Mouse (Mus musculus) kidney, embryonic 15.5 days (tissue): ENCODE results near the gene Kirrel3. TPM values are rescaled to one million over a fixed set of nuclear protein-coding genes. Genes with fewer than 3 reads are reported as not detected.

Experiments used
- ATAC-seq: fragments of 200-750 bp; cut with Nextera tagmentation; replicated peaks from 2 replicates; pipeline ENCODE4 v1.8.0; 2017; ENCODE audit warnings: moderate TSS enrichment; ENCODE audit not compliant: low FRiP score
- H3K27ac ChIP-seq: fragments of 300-500 bp; sonication (generic); 2 replicates; pipeline ENCODE4 v1.5.1; 2015; ENCODE audit warnings: mild to moderate bottlenecking, inconsistent platforms
- H3K27me3 ChIP-seq: fragments of 300-500 bp; sonication (generic); 2 replicates; pipeline ENCODE4 v1.6.1; 2015; ENCODE audit warnings: inconsistent platforms
- H3K36me3 ChIP-seq: fragments of 300-500 bp; sonication (generic); 2 replicates; pipeline ENCODE4 v1.6.1; 2015; ENCODE audit warnings: inconsistent platforms
- H3K4me1 ChIP-seq: fragments of 300-500 bp; sonication (generic); 2 replicates; pipeline ENCODE4 v1.6.1; 2015; ENCODE audit warnings: inconsistent platforms
- H3K4me2 ChIP-seq: fragments of 300-500 bp; sonication (generic); 2 replicates; pipeline ENCODE4 v1.6.1; 2015; ENCODE audit warnings: moderate library complexity, mild to moderate bottlenecking, inconsistent platforms
- H3K4me3 ChIP-seq: fragments of 300-500 bp; sonication (generic); replicated peaks from 2 replicates; pipeline ENCODE4 v1.5.1; 2015; ENCODE audit warnings: mild to moderate bottlenecking, inconsistent platforms
- H3K9ac ChIP-seq: fragments of 300-500 bp; sonication (generic); 2 replicates; pipeline ENCODE4 v1.6.1; 2015; ENCODE audit warnings: mild to moderate bottlenecking, inconsistent platforms
- H3K9me3 ChIP-seq: fragments of 300-500 bp; sonication (generic); replicated peaks from 2 replicates; pipeline ENCODE4 v1.6.1; 2016; ENCODE audit warnings: inconsistent platforms
- WGBS: fragments of 180-500 bp; shearing (Covaris S2); methylation state at CpG from one replicate; pipeline ENCODE4 v1.1.7; 2015; ENCODE audit warnings: mixed read lengths; 5-methylcytosine and 5-hydroxymethylcytosine counted together
- polyA plus RNA-seq: library from polyadenylated mRNA; unstranded; fragments of >200 nt; fragmentation: Nextera tagmentation; extraction: Ambion mirVana; gene quantifications from 2 replicates; pipeline ENCODE4 v1.2.1, GENCODE M21; 2015

Kirrel3 gene
- polyA plus RNA-seq, 1 experiment from 2014 or later: 3.4 TPM

DNA sequence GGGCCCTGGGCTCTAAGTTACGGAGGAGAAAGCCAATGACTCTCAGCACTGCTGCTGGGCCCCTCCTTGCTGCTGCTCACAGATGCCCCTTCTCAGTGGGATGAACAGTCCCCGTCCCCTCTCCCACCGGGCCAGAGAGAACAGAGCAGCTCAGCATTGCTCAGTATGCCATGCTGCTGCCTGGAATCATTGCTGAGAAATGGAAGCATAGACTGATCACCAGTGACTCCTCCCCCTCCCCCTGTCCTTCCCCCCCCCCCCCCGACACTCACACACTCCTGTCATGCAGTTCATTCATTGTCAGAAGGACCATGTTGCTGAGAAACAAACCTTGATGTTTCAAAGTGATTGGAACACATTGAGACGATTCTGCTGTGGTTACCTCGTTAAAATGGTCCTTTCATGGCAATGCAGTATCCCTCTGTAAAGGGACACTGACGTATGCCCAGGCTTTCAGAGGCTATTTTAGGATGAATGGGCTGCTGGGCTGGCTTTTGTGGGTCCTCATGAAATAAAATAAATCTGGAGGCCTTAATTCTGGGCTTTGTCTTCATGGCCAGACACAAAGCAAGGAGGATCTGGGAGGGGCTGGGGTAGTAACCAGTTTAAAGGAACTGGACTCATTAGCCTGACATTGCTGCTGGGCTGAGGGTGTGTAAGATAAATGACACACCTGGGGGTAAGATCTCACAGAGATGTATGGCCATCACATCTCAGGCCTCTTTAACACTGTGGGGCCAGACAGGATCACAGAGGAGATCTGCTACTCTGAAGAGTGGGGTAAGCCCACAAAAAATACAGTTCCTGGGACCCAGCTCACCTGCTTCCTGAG is 281.3 kb downstream of the Kirrel3 start:
- H3K4me1 ChIP-seq: no peaks in the 10 kb centered on the region
- 54% methylated on average over 7 of the region's 7 CpGs for WGBS

DNA sequence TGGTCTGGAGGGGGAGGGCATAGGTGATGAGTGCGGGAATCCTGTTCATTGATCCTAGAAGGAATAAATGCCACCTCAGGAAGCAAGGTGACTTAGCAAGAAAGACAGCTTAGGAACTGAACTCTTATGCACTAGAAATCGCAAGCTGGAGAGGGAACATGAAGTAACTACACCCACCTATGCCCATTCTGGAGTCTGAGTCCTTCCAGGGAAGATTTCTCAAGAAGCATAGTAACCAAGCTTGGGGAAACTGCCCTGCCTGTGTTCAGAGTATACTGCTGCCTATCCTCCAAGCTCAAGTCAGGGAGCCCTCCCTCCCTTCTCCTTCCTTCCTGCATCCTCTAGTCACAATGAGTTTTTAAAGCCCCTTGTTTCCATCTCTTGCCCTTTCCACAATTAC is 283.3 kb downstream of the Kirrel3 start:
- Histone ChIP-seq H3K9me3 (no peaks in the 10 kb centered on the region), H3K4me1 (no peaks in the 10 kb centered on the region), H3K36me3 (no peaks in the 10 kb centered on the region), H3K27ac (no peak overlapping the region), H3K9ac (no peak overlapping the region), H3K4me2 (no peak overlapping the region), H3K4me3 (no peak overlapping the region), H3K27me3 (no peaks in the 10 kb centered on the region)
- no peak for ATAC-seq
- WGBS: 96% methylated on average over 2 of the region's 2 CpGs

More for the DNA sequence above, 281.3 kb downstream of the Kirrel3 start:
- H3K9me3 ChIP-seq: no peaks in the 10 kb centered on the region
- H3K4me2 ChIP-seq: no peak overlapping the region
- no peak overlapping the region for H3K4me3 ChIP-seq
- no peaks in the 10 kb centered on the region for H3K27me3 ChIP-seq
- ATAC-seq: no peak
- no peak overlapping the region for H3K9ac ChIP-seq
- no peaks in the 10 kb centered on the region for H3K36me3 ChIP-seq
- no peak overlapping the region for H3K27ac ChIP-seq

- WGBS: 96% methylated on average over 4 of the region's 4 CpGs
- Histone ChIP-seq H3K9ac (no peak overlapping the region), H3K36me3 (no peaks in the 10 kb centered on the region)
Measured at GRCm38 (mm10) chr9:34770951-34771350, 285.3 kb downstream of the Kirrel3 start.

GRCm38 (mm10) chr9:34771401-34771800 is 285.7 kb downstream of the Kirrel3 start:
- no peak overlapping the region for H3K9ac ChIP-seq
- no peak overlapping the region for H3K4me2 ChIP-seq
- no peak for ATAC-seq
- H3K4me3 ChIP-seq: no peak overlapping the region
- H3K4me1 ChIP-seq: no peaks in the 10 kb centered on the region
- H3K9me3 ChIP-seq: no peaks in the 10 kb centered on the region
- H3K27ac ChIP-seq: no peak overlapping the region
- H3K36me3 ChIP-seq: no peaks in the 10 kb centered on the region
- no peaks in the 10 kb centered on the region for H3K27me3 ChIP-seq

More at GRCm38 (mm10) chr9:34770951-34771350, 285.3 kb downstream of the Kirrel3 start:
- Histone ChIP-seq H3K9me3 (no peaks in the 10 kb centered on the region), H3K27me3 (no peaks in the 10 kb centered on the region), H3K27ac (no peak overlapping the region), H3K4me3 (no peak overlapping the region), H3K4me1 (no peaks in the 10 kb centered on the region), H3K4me2 (no peak overlapping the region)
- ATAC-seq: no peak

GRCm38 (mm10) chr9:34772022-34772437 is 286.3 kb downstream of the Kirrel3 start:
- no peaks in the 10 kb centered on the region for H3K4me1 ChIP-seq
- no peaks in the 10 kb centered on the region for H3K36me3 ChIP-seq
- H3K9me3 ChIP-seq: no peaks in the 10 kb centered on the region
- no peak overlapping the region for H3K9ac ChIP-seq
- H3K4me2 ChIP-seq: no peak overlapping the region
- WGBS: 86% methylated on average over 9 of the region's 9 CpGs
- H3K27me3 ChIP-seq: no peaks in the 10 kb centered on the region
- H3K27ac ChIP-seq: no peak overlapping the region
- no peak overlapping the region for H3K4me3 ChIP-seq
- ATAC-seq: no peak

DNA sequence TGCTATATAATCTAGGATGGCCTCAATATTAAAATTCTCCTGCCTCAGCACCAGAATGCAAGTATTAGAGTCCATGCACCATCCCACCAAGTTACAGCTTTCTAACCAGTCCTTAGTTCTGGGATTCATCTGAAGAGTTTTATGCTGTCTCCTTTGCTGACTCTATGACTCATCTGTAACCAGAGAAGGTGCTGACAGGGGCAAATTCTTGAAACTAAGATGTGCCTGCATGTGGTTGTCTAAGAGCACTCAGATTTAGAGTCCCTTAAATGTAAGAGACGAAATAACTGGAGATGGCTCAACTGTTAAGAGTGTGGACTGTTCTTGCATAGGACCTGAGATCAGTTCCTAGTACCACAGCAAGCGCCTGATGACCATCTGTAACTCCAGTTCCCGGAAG is 295.7 kb downstream of the Kirrel3 start:
- ATAC-seq: no peak
- H3K9ac ChIP-seq: no peak overlapping the region
- H3K9me3 ChIP-seq: no peaks in the 10 kb centered on the region
- H3K27me3 ChIP-seq: no peaks in the 10 kb centered on the region
- H3K4me3 ChIP-seq: no peak overlapping the region
- H3K36me3 ChIP-seq: no peaks in the 10 kb centered on the region
- no peaks in the 10 kb centered on the region for H3K4me1 ChIP-seq
- no peak overlapping the region for H3K27ac ChIP-seq
- H3K4me2 ChIP-seq: no peak overlapping the region
- WGBS: 77% methylated on average over 3 of the region's 3 CpGs

DNA sequence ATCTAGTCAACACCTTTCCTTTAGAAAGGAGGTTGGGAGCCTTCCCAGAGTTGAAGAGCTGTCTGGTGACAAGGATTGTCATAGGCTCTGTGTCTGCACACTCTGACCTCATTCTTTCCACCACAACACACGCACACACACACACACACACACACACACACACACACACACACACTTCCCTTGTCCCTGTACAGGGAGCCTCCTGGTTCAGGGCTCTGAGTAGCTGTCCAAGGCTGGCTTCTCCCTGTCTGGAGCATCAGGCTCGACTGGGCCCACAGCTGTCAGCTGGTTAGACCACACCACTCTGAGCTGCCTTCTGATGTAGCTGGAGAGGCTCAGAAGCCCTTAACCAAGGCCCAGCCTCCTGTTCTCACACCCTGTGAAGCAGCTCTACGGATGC is 302.2 kb downstream of the Kirrel3 start:
- 60% methylated on average over 3 of the region's 3 CpGs for WGBS

GRCm38 (mm10) chr9:34795226-34795625 is 309.5 kb downstream of the Kirrel3 start:
- 25% methylated on average over 4 of the region's 4 CpGs for WGBS
- Histone ChIP-seq H3K4me1 (peaks cover 6% of the 10 kb centered on the region), H3K9ac (no peak overlapping the region), H3K9me3 (no peaks in the 10 kb centered on the region), H3K4me2 (no peak overlapping the region), H3K27ac (no peak overlapping the region), H3K4me3 (no peak overlapping the region), H3K27me3 (no peaks in the 10 kb centered on the region), H3K36me3 (no peaks in the 10 kb centered on the region)
- no peak for ATAC-seq

More for the DNA sequence above, 302.2 kb downstream of the Kirrel3 start:
- Histone ChIP-seq H3K4me2 (no peak overlapping the region), H3K36me3 (no peaks in the 10 kb centered on the region), H3K9me3 (no peaks in the 10 kb centered on the region), H3K27me3 (no peaks in the 10 kb centered on the region), H3K9ac (no peak overlapping the region), H3K27ac (no peak overlapping the region), H3K4me1 (no peaks in the 10 kb centered on the region), H3K4me3 (no peak overlapping the region)
- peak; percentile 43; the same call in 1 of the 2 replicates for ATAC-seq

DNA sequence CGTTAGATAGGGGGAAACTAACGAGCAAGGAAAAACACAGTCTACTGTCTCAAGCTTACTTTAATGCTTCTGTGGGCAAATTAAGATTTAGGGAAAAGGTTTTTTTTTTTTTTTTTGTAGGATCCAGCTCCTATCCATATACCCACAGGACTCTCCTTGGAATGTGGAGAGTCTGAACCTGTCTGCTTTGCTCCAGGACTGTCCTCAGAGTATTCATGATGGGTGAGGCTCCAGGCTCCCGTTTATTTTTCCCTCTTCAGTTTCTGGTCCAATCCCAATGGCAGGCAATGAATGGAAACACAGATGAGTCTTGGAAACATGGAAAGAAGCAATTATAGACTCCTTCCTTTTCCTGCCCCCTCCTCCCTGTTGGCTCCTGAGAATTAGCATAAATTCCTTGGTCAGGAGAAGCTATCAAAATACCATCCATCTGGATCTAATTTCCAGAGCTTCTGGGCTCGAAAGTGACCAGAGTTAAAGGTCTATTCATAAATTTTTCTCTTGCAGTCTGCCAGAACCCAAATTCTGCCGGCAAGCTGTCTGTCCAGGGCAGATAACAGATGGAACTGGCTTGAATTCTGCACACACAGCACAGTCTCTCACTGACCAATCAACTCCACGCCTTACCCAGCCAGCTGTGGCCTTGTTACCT is 312.1 kb downstream of the Kirrel3 start:
- Histone ChIP-seq H3K36me3 (no peaks in the 10 kb centered on the region), H3K4me1 (peaks cover 6% of the 10 kb centered on the region), H3K4me2 (no peak overlapping the region), H3K9ac (no peak overlapping the region), H3K4me3 (no peak overlapping the region), H3K27me3 (no peaks in the 10 kb centered on the region), H3K9me3 (no peaks in the 10 kb centered on the region), H3K27ac (no peak overlapping the region)
- 35% methylated on average over 6 of the region's 6 CpGs for WGBS
- peak; percentile 43; the same call in 1 of the 2 replicates for ATAC-seq

DNA sequence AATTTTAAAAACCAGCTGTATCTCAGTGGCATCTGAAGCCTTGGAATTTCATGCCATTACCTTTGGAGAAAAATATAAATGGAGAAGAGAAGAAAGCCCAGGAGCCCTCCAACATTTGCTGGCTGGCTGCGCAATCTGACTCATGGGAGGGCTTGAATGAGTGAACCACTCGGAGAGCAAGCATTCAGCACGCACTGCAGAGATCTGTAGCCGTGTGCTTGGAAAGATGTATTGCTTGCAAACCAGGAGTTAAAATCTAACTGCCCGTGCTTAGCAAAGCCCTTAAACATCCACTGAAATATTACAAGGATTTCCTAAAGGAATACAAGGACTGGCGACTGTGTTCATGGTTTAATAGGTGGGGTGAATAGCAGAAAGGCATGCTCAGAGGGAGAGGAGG is 316.0 kb downstream of the Kirrel3 start:
- 77% methylated on average over 6 of the region's 6 CpGs for WGBS
- Histone ChIP-seq H3K4me2 (no peak overlapping the region), H3K4me1 (peaks cover 6% of the 10 kb centered on the region), H3K9ac (no peak overlapping the region), H3K4me3 (no peak overlapping the region), H3K36me3 (no peaks in the 10 kb centered on the region), H3K27me3 (no peaks in the 10 kb centered on the region), H3K9me3 (no peaks in the 10 kb centered on the region), H3K27ac (no peak overlapping the region)
- ATAC-seq: no peak

DNA sequence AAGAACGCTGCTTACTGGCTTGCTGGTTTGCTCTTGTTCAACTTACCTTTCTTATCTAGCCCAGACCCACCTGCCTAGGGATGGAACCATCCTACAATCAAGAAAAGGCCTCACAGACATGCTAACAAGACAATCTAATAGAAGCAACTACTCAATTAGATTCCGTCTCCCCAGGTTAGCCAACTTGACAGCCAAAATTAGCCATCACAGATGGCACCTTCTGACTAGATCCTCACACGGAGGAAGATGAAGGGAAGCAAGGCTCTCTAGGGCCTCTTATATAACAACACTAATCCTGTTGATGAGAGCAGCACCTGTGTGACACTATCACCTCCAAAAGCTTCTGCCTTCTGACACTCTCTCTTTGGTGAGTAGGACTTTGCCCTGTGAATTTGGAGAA is 321.2 kb downstream of the Kirrel3 start:
- ATAC-seq: no peak
- 78% methylated on average over 3 of the region's 3 CpGs for WGBS
- Histone ChIP-seq H3K27me3 (no peaks in the 10 kb centered on the region), H3K27ac (no peak overlapping the region), H3K9ac (no peak overlapping the region), H3K4me3 (no peak overlapping the region), H3K4me2 (no peak overlapping the region), H3K36me3 (no peaks in the 10 kb centered on the region), H3K9me3 (no peaks in the 10 kb centered on the region), H3K4me1 (no peaks in the 10 kb centered on the region)

DNA sequence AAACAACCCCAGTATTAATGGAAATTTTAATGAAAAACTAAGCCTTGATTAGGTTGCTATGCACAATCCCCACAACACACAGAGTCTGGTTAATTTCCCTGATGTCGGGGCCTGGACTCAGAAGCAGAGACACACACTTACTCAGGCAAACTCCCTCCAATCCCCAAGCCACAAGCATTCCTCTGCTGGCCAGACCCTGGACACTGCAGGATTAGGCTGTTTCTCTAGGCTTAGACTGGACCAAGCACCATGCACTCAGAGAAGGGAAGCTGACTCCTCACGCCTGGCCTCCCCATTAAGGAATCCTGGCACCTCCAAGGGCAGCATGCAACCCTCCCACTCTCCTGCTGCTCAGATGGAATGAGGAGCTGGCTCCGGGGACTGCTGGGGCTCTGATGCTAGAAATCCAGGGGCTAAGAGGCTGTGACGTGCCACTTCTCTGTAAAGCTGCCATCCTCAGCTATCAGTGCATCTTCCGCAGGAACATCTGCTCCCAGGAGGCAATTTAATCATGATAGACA is 324.4 kb downstream of the Kirrel3 start:
- Histone ChIP-seq H3K4me3 (no peak overlapping the region), H3K4me2 (no peak overlapping the region), H3K36me3 (no peaks in the 10 kb centered on the region), H3K27ac (no peak overlapping the region), H3K4me1 (no peaks in the 10 kb centered on the region), H3K9ac (no peak overlapping the region), H3K9me3 (no peaks in the 10 kb centered on the region), H3K27me3 (no peaks in the 10 kb centered on the region)
- WGBS: 62% methylated on average over 5 of the region's 5 CpGs
- ATAC-seq: no peak
